Mouse (Mus musculus) C2C12 (cell line): ENCODE results near the gene Fscn2.

Source experiments
- CTCF ChIP-seq: IDR thresholded peaks from one replicate; pipeline ENCODE4 v1.5.1; 2011; ENCODE audit not compliant: control insufficient read depth, insufficient read depth, insufficient read length
- FOSL1 ChIP-seq: IDR thresholded peaks from one replicate; pipeline ENCODE4 v1.8.0; 2011; ENCODE audit warnings: mild to moderate bottlenecking, low read length; ENCODE audit not compliant: poor library complexity, insufficient read depth, severe bottlenecking
- MAX ChIP-seq: IDR thresholded peaks from one replicate; pipeline ENCODE4 v1.6.1; 2011; ENCODE audit warnings: mild to moderate bottlenecking, control low read depth
- USF1 ChIP-seq: IDR thresholded peaks from one replicate; pipeline ENCODE4 v1.6.1; 2011; ENCODE audit warnings: low read depth, mild to moderate bottlenecking, control low read depth, moderate library complexity

- TF ChIP-seq CTCF (no peak), USF1 (no peak), FOSL1 (no peak), MAX (no peak)
Measured at GRCm38 (mm10) chr11:120366443-120367027, 5.2 kb downstream of the Fscn2 start.
